23 mouse cellular contexts compared by ENCODE assay signal in genomic region chr3:39397677-39398076, GRCm38 (mm10).
DNase-seq lines count a peak whose midpoint lies in the region; ATAC-seq lines count a peak whose summit lies in the region.
"Had no signal": no experiment of that assay in that cellular context is flagged by ENCODE, and none has a peak within 500 bp of the region (broad histone marks: within the 10 kb centered on the region; RNA-seq: fewer than 3 reads in every experiment).

No protein-coding gene starts in this region.

- H3K4me1 ChIP-seq in forebrain, embryonic 15.5 days = no peaks in the 10 kb centered on the region
- no peaks in the 10 kb centered on the region for H3K4me1 ChIP-seq in forebrain, embryonic 13.5 days
- no peaks in the 10 kb centered on the region for H3K4me1 ChIP-seq in hindbrain, embryonic 14.5 days (replicated peaks; ENCODE audit: control insufficient read depth, insufficient read depth, low read length)
- no peaks in the 10 kb centered on the region for H3K4me1 ChIP-seq in hindbrain, embryonic 11.5 days (replicated peaks; ENCODE audit: control insufficient read depth, insufficient read depth, low read length)
- H3K4me1 ChIP-seq in midbrain, embryonic 16.5 days (ENCODE audit: control insufficient read depth, insufficient read depth, low read length) = no peaks in the 10 kb centered on the region
- H3K4me1 ChIP-seq in midbrain, embryonic 13.5 days (replicated peaks) = no peaks in the 10 kb centered on the region
- H3K4me1 ChIP-seq: forebrain, embryonic 10.5 days; heart, embryonic 12.5 days; heart, embryonic 15.5 days had no signal

- H3K4me2 ChIP-seq in forebrain, embryonic 15.5 days (replicated peaks) = no peak overlapping the region
- H3K4me2 ChIP-seq in forebrain, embryonic 13.5 days = no peak overlapping the region
- no peak overlapping the region for H3K4me2 ChIP-seq in hindbrain, embryonic 14.5 days (replicated peaks)
- no peak overlapping the region for H3K4me2 ChIP-seq in hindbrain, embryonic 11.5 days (replicated peaks; ENCODE audit: low read depth, low read length)
- no peak overlapping the region for H3K4me2 ChIP-seq in midbrain, embryonic 16.5 days (ENCODE audit: low read length)
- H3K4me2 ChIP-seq in midbrain, embryonic 13.5 days (replicated peaks) = no peak overlapping the region
- H3K4me2 ChIP-seq: heart, embryonic 12.5 days; heart, embryonic 15.5 days had no signal

- H3K36me3 ChIP-seq in forebrain, embryonic 15.5 days = no peaks in the 10 kb centered on the region
- H3K36me3 ChIP-seq in forebrain, embryonic 13.5 days (ENCODE audit: poor library complexity, severe bottlenecking) = no peaks in the 10 kb centered on the region
- no peaks in the 10 kb centered on the region for H3K36me3 ChIP-seq in hindbrain, embryonic 14.5 days (replicated peaks; ENCODE audit: control insufficient read depth, insufficient read depth)
- H3K36me3 ChIP-seq in hindbrain, embryonic 11.5 days (ENCODE audit: control insufficient read depth, insufficient read depth, low read length) = no peaks in the 10 kb centered on the region
- no peaks in the 10 kb centered on the region for H3K36me3 ChIP-seq in midbrain, embryonic 16.5 days (ENCODE audit: control insufficient read depth, insufficient read depth, low read length)
- H3K36me3 ChIP-seq in midbrain, embryonic 13.5 days = no peaks in the 10 kb centered on the region
- H3K36me3 ChIP-seq: forebrain, embryonic 10.5 days; heart, embryonic 12.5 days; heart, embryonic 15.5 days had no signal

- H3K9ac ChIP-seq in forebrain, embryonic 15.5 days (replicated peaks) = no peak overlapping the region
- no peak overlapping the region for H3K9ac ChIP-seq in forebrain, embryonic 13.5 days
- H3K9ac ChIP-seq in hindbrain, embryonic 14.5 days = no peak overlapping the region
- no peak overlapping the region for H3K9ac ChIP-seq in hindbrain, embryonic 11.5 days (ENCODE audit: low read depth, low read length)
- H3K9ac ChIP-seq in midbrain, embryonic 16.5 days (ENCODE audit: low read depth, low read length) = no peak overlapping the region
- no peak overlapping the region for H3K9ac ChIP-seq in midbrain, embryonic 13.5 days (replicated peaks)
- H3K9ac ChIP-seq: forebrain, postnatal 0 days; heart, embryonic 12.5 days; heart, embryonic 15.5 days had no signal

- ATAC-seq in forebrain, embryonic 15.5 days (replicated peaks) = no peak
- ATAC-seq in forebrain, embryonic 13.5 days = no peak
- ATAC-seq in hindbrain, embryonic 14.5 days (ENCODE audit: low FRiP score) = no peak
- ATAC-seq in hindbrain, embryonic 11.5 days (ENCODE audit: low FRiP score) = no peak
- no peak for ATAC-seq in midbrain, embryonic 16.5 days
- ATAC-seq in midbrain, embryonic 13.5 days = no peak
- ATAC-seq: forebrain, postnatal 0 days; intestine, postnatal 0 days; Patski had no signal

- no peaks in the 10 kb centered on the region for H3K9me3 ChIP-seq in forebrain, embryonic 15.5 days
- no peaks in the 10 kb centered on the region for H3K9me3 ChIP-seq in forebrain, embryonic 13.5 days (replicated peaks)
- H3K9me3 ChIP-seq in hindbrain, embryonic 14.5 days (ENCODE audit: control insufficient read depth, low read length) = no peaks in the 10 kb centered on the region
- H3K9me3 ChIP-seq in hindbrain, embryonic 11.5 days (ENCODE audit: control insufficient read depth, low read length) = no peaks in the 10 kb centered on the region
- no peaks in the 10 kb centered on the region for H3K9me3 ChIP-seq in midbrain, embryonic 16.5 days (replicated peaks; ENCODE audit: control insufficient read depth, low read length, poor library complexity, severe bottlenecking)
- H3K9me3 ChIP-seq in midbrain, embryonic 13.5 days = no peaks in the 10 kb centered on the region
- H3K9me3 ChIP-seq: forebrain, embryonic 10.5 days; heart, embryonic 12.5 days; heart, embryonic 15.5 days had no signal

- peak overlapping the region; percentile 21; the same call in 1 of the 2 replicates for H3K27ac ChIP-seq in forebrain, embryonic 15.5 days (replicated peaks)
- H3K27ac ChIP-seq in forebrain, embryonic 13.5 days = no peak overlapping the region
- peak overlapping the region; percentile 46; the same call in 1 of the 2 replicates for H3K27ac ChIP-seq in hindbrain, embryonic 14.5 days
- no peak overlapping the region for H3K27ac ChIP-seq in hindbrain, embryonic 11.5 days (ENCODE audit: low read depth, low read length)
- H3K27ac ChIP-seq in midbrain, embryonic 16.5 days (ENCODE audit: low read length) = peak overlapping the region; percentile 47; the same call in 1 of the 2 replicates
- no peak overlapping the region for H3K27ac ChIP-seq in midbrain, embryonic 13.5 days
- H3K27ac ChIP-seq: forebrain, embryonic 10.5 days; gastrocnemius, adult 2 months; heart, embryonic 15.5 days had no signal

- no peaks in the 10 kb centered on the region for H3K27me3 ChIP-seq in forebrain, embryonic 15.5 days
- H3K27me3 ChIP-seq in forebrain, embryonic 13.5 days = no peaks in the 10 kb centered on the region
- no peaks in the 10 kb centered on the region for H3K27me3 ChIP-seq in hindbrain, embryonic 14.5 days (ENCODE audit: control insufficient read depth, insufficient read depth, low read length)
- H3K27me3 ChIP-seq in hindbrain, embryonic 11.5 days (ENCODE audit: control insufficient read depth, insufficient read depth, low read length) = no peaks in the 10 kb centered on the region
- H3K27me3 ChIP-seq in midbrain, embryonic 16.5 days (ENCODE audit: control insufficient read depth, insufficient read depth, low read depth, low read length) = no peaks in the 10 kb centered on the region
- H3K27me3 ChIP-seq in midbrain, embryonic 13.5 days = no peaks in the 10 kb centered on the region
- H3K27me3 ChIP-seq: heart, embryonic 12.5 days; heart, embryonic 15.5 days had no signal

- 89% methylated on average over 2 of the region's 2 CpGs for WGBS in forebrain, embryonic 15.5 days
- 100% methylated on average over 2 of the region's 2 CpGs for WGBS in forebrain, embryonic 13.5 days
- WGBS in hindbrain, embryonic 14.5 days = 89% methylated on average over 2 of the region's 2 CpGs
- WGBS in hindbrain, embryonic 11.5 days = 94% methylated on average over 2 of the region's 2 CpGs
- WGBS in midbrain, embryonic 16.5 days = 86% methylated on average over 2 of the region's 2 CpGs
- WGBS in midbrain, embryonic 13.5 days = 92% methylated on average over 2 of the region's 2 CpGs

- H3K4me3 ChIP-seq in forebrain, embryonic 15.5 days = no peak overlapping the region
- no peak overlapping the region for H3K4me3 ChIP-seq in forebrain, embryonic 13.5 days
- H3K4me3 ChIP-seq in hindbrain, embryonic 14.5 days (replicated peaks; ENCODE audit: low read length) = no peak overlapping the region
- H3K4me3 ChIP-seq in hindbrain, embryonic 11.5 days (ENCODE audit: low read depth, low read length) = no peak overlapping the region
- H3K4me3 ChIP-seq in midbrain, embryonic 16.5 days (ENCODE audit: low read depth, low read length) = no peak overlapping the region
- H3K4me3 ChIP-seq in midbrain, embryonic 13.5 days (replicated peaks) = no peak overlapping the region
- H3K4me3 ChIP-seq: forebrain, embryonic 10.5 days; gastrocnemius, adult 2 months; heart, embryonic 12.5 days; heart, embryonic 15.5 days had no signal

- no peak for DNase-seq in hindbrain, embryonic 14.5 days (ENCODE audit: low spot score)
- DNase-seq in hindbrain, embryonic 11.5 days (ENCODE audit: low spot score) = no peak
- no peak for DNase-seq in gastrocnemius, postnatal 25 days
- DNase-seq: adrenal gland, postnatal 10 days; adrenal gland, postnatal 36 days; cerebellum, adult 18-20 months; cerebellum, adult 9-10 months; cerebellum, postnatal 14 days; gastrocnemius, adult 2 months; gastrocnemius, postnatal 14 days; heart, adult 18-20 months; heart, postnatal 10 days; heart, postnatal 36 days had no signal

Comparison
In these comparisons a context has a peak if more than half of its experiments do, and no peak if none do; other contexts are left out.
1. H3K27ac ChIP-seq: peak in forebrain, embryonic 15.5 days (single experiment), hindbrain, embryonic 14.5 days (single experiment) and midbrain, embryonic 16.5 days (single experiment); none in forebrain, embryonic 13.5 days (single experiment), hindbrain, embryonic 11.5 days (single experiment) and midbrain, embryonic 13.5 days (single experiment).